Mouse (Mus musculus): ENCODE measurements around the gene Accsl.

DNA sequence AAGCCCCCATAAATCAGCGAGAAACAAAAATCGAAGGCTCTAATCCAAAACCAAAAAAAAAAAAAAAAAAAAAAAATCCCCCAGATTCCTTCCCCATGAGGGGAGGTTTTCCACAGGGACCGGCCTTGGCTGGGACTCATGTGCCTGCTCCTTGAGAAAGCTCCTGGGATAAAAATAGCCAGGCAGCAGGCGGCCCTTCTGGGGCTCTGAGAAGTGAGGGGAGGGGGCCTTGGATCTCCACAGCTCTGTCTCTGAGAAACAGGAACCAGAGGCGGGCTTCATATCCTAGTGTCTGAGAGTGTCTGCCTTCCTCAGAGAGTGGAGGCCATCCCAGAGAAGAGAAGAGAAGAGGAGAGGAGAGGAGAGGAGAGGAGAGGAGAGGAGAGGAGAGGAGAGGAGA lies 8.0 kb upstream of the Accsl start:
- TF ChIP-seq CTCF (IDR thresholded peaks at IDR 0.05) (no peak), EP300 (IDR thresholded peaks at IDR 0.05; ENCODE audit: insufficient read depth, low read depth, low read length) (no peak), POLR2A (IDR thresholded peaks at IDR 0.05; ENCODE audit: insufficient read depth, low read depth, low read length) (no peak)
